Mouse (Mus musculus) testis, adult 2 months (tissue): ENCODE results near the gene Palm3.

Source experiments
- CTCF ChIP-seq: fragments of 200-500 bp; IDR thresholded peaks from 2 replicates; pipeline ENCODE4 v1.5.1; 2012; ENCODE audit warnings: low read depth, mild to moderate bottlenecking, inconsistent platforms, low read length, moderate library complexity; ENCODE audit not compliant: control insufficient read depth, insufficient read depth, insufficient replicate concordance
- POLR2A ChIP-seq: fragments of 200-500 bp; IDR thresholded peaks from 2 replicates; pipeline ENCODE4 v1.6.1; 2012; ENCODE audit warnings: low read depth, mild to moderate bottlenecking, inconsistent platforms, low read length, moderate library complexity; ENCODE audit not compliant: control insufficient read depth

DNA sequence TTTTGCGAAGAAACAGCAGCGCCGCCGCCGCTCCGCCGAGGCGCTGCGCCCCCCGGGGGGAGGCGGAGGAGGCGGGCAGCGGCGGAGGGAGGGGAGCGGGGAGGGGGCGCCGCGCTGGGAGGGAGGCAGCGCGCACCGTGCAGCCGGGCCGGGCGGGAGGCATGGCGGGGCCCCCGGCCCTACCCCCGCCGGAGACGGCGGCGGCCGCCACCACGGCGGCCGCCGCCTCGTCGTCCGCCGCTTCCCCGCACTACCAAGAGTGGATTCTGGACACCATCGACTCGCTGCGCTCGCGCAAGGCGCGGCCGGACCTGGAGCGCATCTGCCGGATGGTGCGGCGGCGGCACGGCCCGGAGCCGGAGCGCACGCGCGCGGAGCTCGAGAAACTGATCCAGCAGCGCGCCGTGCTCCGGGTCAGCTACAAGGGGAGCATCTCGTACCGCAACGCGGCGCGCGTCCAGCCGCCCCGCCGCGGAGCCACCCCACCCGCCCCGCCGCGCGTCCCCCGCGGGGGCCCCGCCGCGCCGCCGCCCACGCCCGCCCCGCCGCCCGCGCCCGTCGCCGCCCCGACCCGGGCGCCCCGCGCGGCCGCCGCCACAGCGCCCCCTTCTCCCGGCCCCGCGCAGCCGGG, 23.6 kb upstream of the Palm3 start, which contains the start of gene Samd1:
- TF ChIP-seq POLR2A = no peak
- TF ChIP-seq CTCF = no peak
